Mouse (Mus musculus) cerebellum, adult 18-20 months (tissue): ENCODE measurements around the gene Mtmr6.

Experiments
- DNase-seq, 2 experiments: peaks; one replicate each; pipeline ENCODE4 v3.0.0; 2021

Mtmr6 gene

GRCm38 (mm10) chr14:60264990-60265876, at the start of gene Mtmr6:
Mtmr6 (plus strand) TSS chr14:60265228.
- DNase-seq, result peak; percentile 94 to 97

GRCm38 (mm10) chr14:60216125-60216524, 48.9 kb upstream of the Mtmr6 start:
- no peak for DNase-seq

GRCm38 (mm10) chr14:60217616-60218015, 47.4 kb upstream of the Mtmr6 start:
- DNase-seq, result no peak

GRCm38 (mm10) chr14:60219886-60220285, 45.1 kb upstream of the Mtmr6 start:
- DNase-seq, result no peak

- DNase-seq, result no peak
Observed at GRCm38 (mm10) chr14:60238551-60238950, 26.5 kb upstream of the Mtmr6 start.

- DNase-seq, result no peak
Observed at GRCm38 (mm10) chr14:60250366-60250765, 14.7 kb upstream of the Mtmr6 start.

GRCm38 (mm10) chr14:60250879-60251278, 14.1 kb upstream of the Mtmr6 start:
- no peak for DNase-seq

GRCm38 (mm10) chr14:60251281-60252003, 13.6 kb upstream of the Mtmr6 start, which contains the start of the genes Nupl1 and Gm49336:
Nupl1 (minus strand) TSS chr14:60251431.
Gm49336 (minus strand) TSS chr14:60251507.
- DNase-seq, result peak; percentile 98 to 99

- peak; percentile 43 to 64 for DNase-seq
Observed at GRCm38 (mm10) chr14:60252004-60253000, 12.7 kb upstream of the Mtmr6 start.

- DNase-seq, result no peak
Observed at GRCm38 (mm10) chr14:60253466-60253865, 11.6 kb upstream of the Mtmr6 start.

- no peak for DNase-seq
Observed at GRCm38 (mm10) chr14:60254774-60255173, 10.3 kb upstream of the Mtmr6 start.

- DNase-seq, result no peak
Observed at GRCm38 (mm10) chr14:60256356-60256755, 8.7 kb upstream of the Mtmr6 start.

- no peak for DNase-seq
Observed at GRCm38 (mm10) chr14:60257101-60257500, 7.9 kb upstream of the Mtmr6 start.

GRCm38 (mm10) chr14:60257851-60258250, 7.2 kb upstream of the Mtmr6 start:
- DNase-seq, result no peak

GRCm38 (mm10) chr14:60262316-60262715, 2.7 kb upstream of the Mtmr6 start:
- no peak for DNase-seq

- DNase-seq, result no peak
Observed at GRCm38 (mm10) chr14:60269333-60269732, 4.3 kb downstream of the Mtmr6 start.

GRCm38 (mm10) chr14:60273346-60273745, 8.3 kb downstream of the Mtmr6 start:
- DNase-seq, result no peak

- no peak for DNase-seq
Observed at GRCm38 (mm10) chr14:60275301-60276276, 10.6 kb downstream of the Mtmr6 start.

GRCm38 (mm10) chr14:60286194-60286863, 21.3 kb downstream of the Mtmr6 start:
- DNase-seq, result no peak

- DNase-seq, result no peak
Observed at GRCm38 (mm10) chr14:60290363-60290762, 25.3 kb downstream of the Mtmr6 start.

- DNase-seq, result no peak
Observed at GRCm38 (mm10) chr14:60295531-60295930, 30.5 kb downstream of the Mtmr6 start.
